Mouse (Mus musculus) forebrain, embryonic 16.5 days (tissue): ENCODE measurements at regions not wholly inside any gene's neighbourhood (a gene's known extent, or its start where the extent isn't known, plus 50 kb on each side); places are given as distances from the start of the nearest gene placed in this dataset.

Source experiments
- ATAC-seq: fragments of 200-750 bp; cut with Nextera tagmentation; 2 replicates; pipeline ENCODE4 v1.8.0; 2017; ENCODE audit warnings: mild to moderate bottlenecking, moderate library complexity
- H3K27ac ChIP-seq: fragments of 300-500 bp; sonication (generic); 2 replicates; pipeline ENCODE4 v1.5.1; 2014; ENCODE audit warnings: low read length, control low read depth
- H3K27me3 ChIP-seq: fragments of 300-500 bp; sonication (generic); replicated peaks from 2 replicates; pipeline ENCODE4 v1.6.1; 2014; ENCODE audit warnings: low read length; ENCODE audit not compliant: control insufficient read depth, insufficient read depth
- H3K36me3 ChIP-seq: fragments of 300-500 bp; sonication (generic); 2 replicates; pipeline ENCODE4 v1.6.1; 2014; ENCODE audit not compliant: control insufficient read depth, insufficient read depth
- H3K4me1 ChIP-seq: fragments of 300-500 bp; sonication (generic); replicated peaks from 2 replicates; pipeline ENCODE4 v1.6.1; 2014; ENCODE audit warnings: low read length; ENCODE audit not compliant: control insufficient read depth, insufficient read depth
- H3K4me2 ChIP-seq: fragments of 300-500 bp; sonication (generic); 2 replicates; pipeline ENCODE4 v1.6.1; 2014; ENCODE audit warnings: mild to moderate bottlenecking, low read length, control low read depth
- H3K4me3 ChIP-seq: fragments of 300-500 bp; sonication (generic); replicated peaks from 2 replicates; pipeline ENCODE4 v1.5.1; 2014; ENCODE audit warnings: mild to moderate bottlenecking, low read length, control low read depth
- H3K9ac ChIP-seq: fragments of 300-500 bp; sonication (generic); replicated peaks from 2 replicates; pipeline ENCODE4 v1.6.1; 2014; ENCODE audit warnings: low read depth, low read length, control low read depth
- H3K9me3 ChIP-seq: fragments of 300-500 bp; sonication (generic); 2 replicates; pipeline ENCODE4 v1.6.1; 2016; ENCODE audit warnings: low read length; ENCODE audit not compliant: control insufficient read depth
- WGBS: fragments of 180-500 bp; shearing (Covaris S2); extraction: QIAGEN DNeasy Blood & Tissue Kit; methylation state at CpG from one replicate; pipeline ENCODE4 v1.1.7; 2014; 5-methylcytosine and 5-hydroxymethylcytosine counted together

- no peak for ATAC-seq
- WGBS, result 24% methylated on average over 3 of the region's 3 CpGs
Observed at GRCm38 (mm10) chr4:69327606-69328005, 373.4 kb upstream of the Brinp1 start.

More at GRCm38 (mm10) chr4:69327606-69328005, 373.4 kb upstream of the Brinp1 start:
- Histone ChIP-seq H3K4me3 (no peak overlapping the region), H3K9me3 (no peaks in the 10 kb centered on the region), H3K4me1 (no peaks in the 10 kb centered on the region), H3K9ac (no peak overlapping the region), H3K27me3 (no peaks in the 10 kb centered on the region), H3K36me3 (no peaks in the 10 kb centered on the region), H3K4me2 (no peak overlapping the region), H3K27ac (no peak overlapping the region)
